Mouse (Mus musculus) B cell, adult (primary cell): ENCODE data around the gene Det1. TPM values are rescaled to one million over a fixed set of nuclear protein-coding genes. Genes with fewer than 3 reads are reported as not detected.

Experiments used
- total RNA-seq: library from RNA; stranded (reverse); gene quantifications from 4 replicates; pipeline ENCODE4 v1.2.4, GENCODE M21; 2023; ENCODE audit not compliant: inconsistent age

Det1 gene
- 15.1 to 18.4 TPM (median 16.7 TPM) in 4 replicates for total RNA-seq

DNA sequence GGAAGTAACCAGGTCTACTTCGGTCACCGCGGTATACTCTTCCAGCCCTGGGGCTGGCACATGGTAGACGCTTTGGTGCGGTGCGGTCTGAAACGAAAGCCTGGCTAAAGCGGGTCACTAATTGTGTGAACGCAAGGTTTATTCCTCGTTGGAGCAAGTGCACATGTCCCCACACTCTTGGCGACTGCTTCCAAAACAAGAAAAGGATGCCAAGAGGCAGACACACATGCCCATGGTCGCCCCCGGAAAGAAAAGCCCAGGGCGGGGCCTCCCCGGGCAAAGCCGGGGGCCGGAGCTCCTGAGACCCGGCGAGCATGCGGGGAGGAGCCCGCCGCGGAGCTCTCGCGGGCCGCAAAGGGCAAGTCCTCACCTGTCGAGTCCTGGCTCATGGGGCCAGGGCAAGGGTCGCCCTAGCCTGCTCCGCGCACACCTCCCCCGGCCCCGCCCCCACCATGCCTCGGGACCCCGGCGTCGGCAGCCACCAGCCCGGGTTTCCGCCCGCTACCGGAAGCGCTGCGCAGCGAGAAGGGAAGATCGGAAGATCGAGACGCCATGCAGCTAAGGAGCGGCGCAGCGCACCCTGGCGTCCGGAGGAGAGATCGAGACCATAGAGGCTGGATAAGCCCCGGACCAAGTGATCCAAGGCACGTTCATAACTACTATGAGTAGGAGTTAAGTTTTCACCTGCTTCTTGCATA, at the start of gene Det1:
Det1 (minus strand) TSS at position 527 of the 698 bp plus-strand sequence.

DNA sequence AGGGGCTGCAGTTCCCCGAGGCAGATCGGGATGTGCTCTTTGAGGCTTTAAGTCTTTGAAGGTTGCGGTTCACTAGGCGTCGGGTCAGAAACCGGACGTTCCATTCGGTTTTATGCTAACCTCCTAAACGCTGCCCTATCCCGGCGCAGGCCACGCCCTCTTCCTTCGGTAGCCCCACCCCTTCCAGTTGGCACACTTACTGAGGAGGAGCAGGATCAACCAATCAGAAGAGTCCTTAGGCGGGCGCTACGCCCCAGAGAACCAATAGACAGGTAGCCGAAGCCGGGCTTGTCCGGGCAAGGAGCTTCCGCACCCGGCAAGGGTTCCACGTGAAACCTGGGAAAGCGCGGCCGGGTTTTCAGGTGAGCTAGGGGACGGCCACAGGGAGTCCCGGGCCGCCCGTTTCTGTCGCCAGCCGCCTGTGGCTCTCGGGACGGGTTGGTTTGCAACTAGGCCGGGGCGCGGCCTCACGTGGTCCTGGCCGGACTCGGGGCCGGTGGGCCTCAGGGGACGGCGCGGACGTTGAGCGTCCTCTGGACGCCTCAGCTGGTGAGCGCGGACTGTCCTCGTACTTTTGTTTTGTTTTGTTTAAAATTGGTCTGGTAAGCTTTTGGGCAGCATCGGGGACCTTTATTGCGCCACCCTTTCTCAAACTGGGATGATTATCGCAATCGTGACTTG, 48.7 kb upstream of the Det1 start, which contains the start of gene Aen:
Aen (plus strand) TSS at position 202 of the 681 bp plus-strand sequence.

DNA sequence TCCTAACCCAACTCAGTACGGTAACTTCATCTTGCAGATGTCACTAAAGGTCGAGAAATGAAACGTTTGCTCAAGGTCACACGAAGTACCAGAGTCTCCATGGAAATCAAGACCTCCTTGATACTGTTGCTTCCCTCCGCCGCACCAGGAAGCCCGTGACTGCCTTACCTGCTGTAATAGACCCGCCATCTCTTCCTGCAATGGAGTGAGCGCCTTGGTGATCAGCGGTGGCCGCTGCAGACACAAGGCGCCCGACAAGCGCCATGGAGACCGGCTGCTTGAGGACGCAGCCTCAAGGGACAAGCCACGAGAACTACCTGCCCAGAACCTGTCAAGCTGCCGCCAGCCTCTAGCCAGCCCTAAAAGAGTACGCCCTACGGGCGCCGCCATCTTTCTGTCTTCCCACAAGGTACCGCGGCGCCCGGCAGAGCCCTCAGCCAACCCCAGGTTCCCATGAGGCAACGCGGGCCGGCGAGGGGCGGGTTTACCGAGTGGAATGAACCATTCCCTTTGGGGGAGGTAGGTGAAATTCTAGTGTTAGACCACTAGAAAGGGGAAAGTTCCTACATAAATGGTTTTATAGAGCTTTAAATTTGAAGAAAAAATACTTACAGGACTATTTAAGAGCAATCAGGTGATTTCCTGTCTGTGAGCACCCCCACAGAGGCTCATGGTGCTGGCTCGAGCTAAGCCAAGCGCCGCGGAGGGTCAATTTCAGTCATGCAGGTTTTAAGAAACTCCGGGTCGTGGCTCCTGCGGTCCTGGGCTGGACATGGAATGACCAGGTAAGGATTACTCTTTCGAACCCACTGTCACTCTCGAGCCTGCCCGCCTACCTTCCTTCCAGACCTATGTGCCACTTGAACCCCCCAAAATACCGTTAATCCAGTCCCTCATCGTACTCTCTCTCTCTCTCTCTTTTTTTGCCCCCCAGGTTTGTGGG, 64.2 kb downstream of the Det1 start, which contains the start of the genes Mrps11 and Mrpl46:
Mrps11 (plus strand) TSS at position 481 of the 943 bp plus-strand sequence.
Mrpl46 (minus strand) TSS at position 893 of the 943 bp plus-strand sequence.

Other genes starting within 250 kb of the Det1 start
- gene Ntrk3, start 109.3 kb downstream of the Det1 start, total RNA-seq = not detected in 4 replicates
- 18.5 to 24.6 TPM (median 19.4 TPM) in 4 replicates for gene Mrps11, start 64.1 kb downstream of the Det1 start, total RNA-seq
- gene Mrpl46, start 63.7 kb downstream of the Det1 start, total RNA-seq = 20.4 to 25.9 TPM (median 20.9 TPM) in 4 replicates
- gene Aen, start 48.6 kb upstream of the Det1 start, total RNA-seq = 21.2 to 28.8 TPM (median 25.0 TPM) in 4 replicates
- gene Isg20, start 66.2 kb upstream of the Det1 start, total RNA-seq = 14.8 to 25.7 TPM (median 18.9 TPM) in 4 replicates
- not detected in 4 replicates for gene Acan, start 206.2 kb upstream of the Det1 start, total RNA-seq